Mouse (Mus musculus) kidney, postnatal 0 days (tissue): ENCODE measurements around the gene Misp. TPM values are rescaled to one million over a fixed set of nuclear protein-coding genes. Genes with fewer than 3 reads are reported as not detected.
A peak's percentile ranks its signal among the peaks of the same experiment; 100 is the strongest.

Source experiments
- ATAC-seq: fragments of 200-750 bp; cut with Nextera tagmentation; replicated peaks from 2 replicates; pipeline ENCODE4 v1.8.0; 2017; ENCODE audit warnings: low read depth, moderate number of reproducible peaks, moderate TSS enrichment, moderate library complexity; ENCODE audit not compliant: low FRiP score
- DNase-seq: peaks from one replicate; pipeline ENCODE4 v3.0.0-alpha.2; 2016; ENCODE audit warnings: low spot score
- H3K27ac ChIP-seq: fragments of 300-500 bp; sonication (generic); 2 replicates; pipeline ENCODE4 v1.5.1; 2014; ENCODE audit warnings: mild to moderate bottlenecking
- H3K27me3 ChIP-seq: fragments of 300-500 bp; sonication (generic); 2 replicates; pipeline ENCODE4 v1.6.1; 2014; ENCODE audit warnings: low read length, mixed read lengths; ENCODE audit not compliant: insufficient read depth
- H3K36me3 ChIP-seq: fragments of 300-500 bp; sonication (generic); 2 replicates; pipeline ENCODE4 v1.6.1; 2014; ENCODE audit warnings: low read length, mixed read lengths; ENCODE audit not compliant: insufficient read depth
- H3K4me1 ChIP-seq: fragments of 300-500 bp; sonication (generic); replicated peaks from 2 replicates; pipeline ENCODE4 v1.6.1; 2014; ENCODE audit warnings: antibody characterized with exemption, low read length, mixed read lengths; ENCODE audit not compliant: insufficient read depth
- H3K4me2 ChIP-seq: fragments of 300-500 bp; sonication (generic); 2 replicates; pipeline ENCODE4 v1.6.1; 2014; ENCODE audit warnings: mild to moderate bottlenecking, low read length, moderate library complexity, mixed read lengths
- H3K4me3 ChIP-seq: fragments of 300-500 bp; sonication (generic); replicated peaks from 2 replicates; pipeline ENCODE4 v1.5.1; 2014; ENCODE audit warnings: low read depth, low read length
- H3K9ac ChIP-seq: fragments of 300-500 bp; sonication (generic); 2 replicates; pipeline ENCODE4 v1.6.1; 2014; ENCODE audit warnings: low read depth, low read length
- H3K9me3 ChIP-seq: fragments of 300-500 bp; sonication (generic); replicated peaks from 2 replicates; pipeline ENCODE4 v1.6.1; 2016; ENCODE audit warnings: low read length, inconsistent platforms, mixed read lengths
- CTCF ChIP-seq: IDR thresholded peaks from 2 replicates; pipeline ENCODE4 v1.5.1; 2016; ENCODE audit warnings: antibody characterized with exemption, low read depth, mild to moderate bottlenecking, moderate library complexity
- WGBS: fragments of 180-500 bp; shearing (Covaris S2); extraction: QIAGEN DNeasy Blood & Tissue Kit; methylation state at CpG from one replicate; pipeline ENCODE4 v1.1.7; 2014; 5-methylcytosine and 5-hydroxymethylcytosine counted together
- polyA plus RNA-seq: library from polyadenylated mRNA; unstranded; fragments of >200 nt; fragmentation: Nextera tagmentation; extraction: Ambion mirVana; gene quantifications from 2 replicates; pipeline ENCODE4 v1.2.1, GENCODE M21; 2015

Misp gene
- polyA plus RNA-seq, 1 experiment from 2014 or later, result 24.8 TPM

DNA sequence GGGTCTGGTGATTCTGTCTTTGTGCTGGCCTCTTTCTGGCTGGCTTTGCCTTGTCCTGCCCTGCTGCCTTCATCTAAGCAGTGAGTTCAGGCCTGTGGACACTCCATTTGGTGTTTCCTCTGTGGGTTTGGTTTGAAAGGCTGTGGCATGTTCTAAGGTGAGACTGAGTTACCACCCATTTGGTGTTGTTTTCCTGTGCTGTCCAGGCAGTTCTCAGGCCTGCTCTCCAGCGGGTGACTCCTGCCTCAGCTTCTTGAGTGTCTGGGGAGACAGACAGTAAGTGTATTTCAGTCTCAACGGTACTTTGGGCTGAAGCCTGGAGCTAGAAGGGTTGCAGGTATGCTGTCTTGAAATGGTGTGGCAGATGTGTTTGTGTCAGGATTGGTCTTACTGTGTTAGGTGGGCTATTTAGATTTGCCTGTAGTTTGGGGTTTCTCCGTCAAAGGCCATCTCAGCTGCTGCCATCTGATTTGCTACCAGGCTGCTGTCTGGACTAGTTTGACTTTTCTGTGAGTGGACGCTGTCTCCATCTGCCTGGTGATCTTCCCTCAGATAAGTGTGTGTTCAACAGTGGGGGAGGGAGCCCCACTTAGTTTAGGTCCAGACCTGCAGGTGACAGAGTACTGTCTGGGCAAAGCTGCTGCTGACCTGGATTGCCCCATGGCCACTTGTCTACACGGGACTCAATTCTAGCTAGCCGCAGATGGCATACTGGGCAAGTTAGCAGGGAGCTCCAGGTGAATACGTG is 36.1 kb downstream of the Misp start:
- peak overlapping the region; percentile 32 for H3K27ac ChIP-seq
- H3K4me3 ChIP-seq, result peak overlapping the region; percentile 96
- H3K9me3 ChIP-seq, result no peaks in the 10 kb centered on the region
- no peak for DNase-seq
- no peaks in the 10 kb centered on the region for H3K27me3 ChIP-seq
- no peak for TF ChIP-seq CTCF
- peak overlapping the region; percentile 91 for H3K4me2 ChIP-seq
- ATAC-seq, result no peak
- H3K36me3 ChIP-seq, result peaks cover 34% of the 10 kb centered on the region
- WGBS, result 9% methylated on average over 7 of the region's 7 CpGs
- H3K4me1 ChIP-seq, result peaks cover 52% of the 10 kb centered on the region
- H3K9ac ChIP-seq, result peak overlapping the region; percentile 99

- peak overlapping the region; percentile 96 for H3K4me3 ChIP-seq
- peak overlapping the region; percentile 32; the same call in 1 of the 2 replicates for H3K27ac ChIP-seq
- peaks cover 40% of the 10 kb centered on the region for H3K36me3 ChIP-seq
- TF ChIP-seq CTCF, result no peak
- peak; percentile 81 for DNase-seq
- H3K9ac ChIP-seq, result peak overlapping the region; percentile 99
- H3K4me2 ChIP-seq, result peak overlapping the region; percentile 91
- WGBS, result 1% methylated on average over 4 of the region's 4 CpGs
- ATAC-seq, result no peak
- H3K4me1 ChIP-seq, result peaks cover 48% of the 10 kb centered on the region
- H3K9me3 ChIP-seq, result no peaks in the 10 kb centered on the region
- H3K27me3 ChIP-seq, result no peaks in the 10 kb centered on the region
Observed at GRCm38 (mm10) chr10:79857452-79857811, 36.6 kb downstream of the Misp start.

GRCm38 (mm10) chr10:79857894-79858293 is 37.1 kb downstream of the Misp start:
- ATAC-seq, result no peak
- H3K4me2 ChIP-seq, result peak overlapping the region; percentile 91
- 59% methylated on average over 2 of the region's 2 CpGs for WGBS
- peak overlapping the region; percentile 96 for H3K4me3 ChIP-seq
- peaks cover 44% of the 10 kb centered on the region for H3K36me3 ChIP-seq
- peaks cover 43% of the 10 kb centered on the region for H3K4me1 ChIP-seq
- no peaks in the 10 kb centered on the region for H3K27me3 ChIP-seq
- no peak overlapping the region for H3K9ac ChIP-seq
- H3K9me3 ChIP-seq, result no peaks in the 10 kb centered on the region
- no peak for TF ChIP-seq CTCF
- 0 out of 2 replicates have a peak overlapping the region, but pooled peaks have one; percentile 2 for H3K27ac ChIP-seq
- DNase-seq, result no peak

DNA sequence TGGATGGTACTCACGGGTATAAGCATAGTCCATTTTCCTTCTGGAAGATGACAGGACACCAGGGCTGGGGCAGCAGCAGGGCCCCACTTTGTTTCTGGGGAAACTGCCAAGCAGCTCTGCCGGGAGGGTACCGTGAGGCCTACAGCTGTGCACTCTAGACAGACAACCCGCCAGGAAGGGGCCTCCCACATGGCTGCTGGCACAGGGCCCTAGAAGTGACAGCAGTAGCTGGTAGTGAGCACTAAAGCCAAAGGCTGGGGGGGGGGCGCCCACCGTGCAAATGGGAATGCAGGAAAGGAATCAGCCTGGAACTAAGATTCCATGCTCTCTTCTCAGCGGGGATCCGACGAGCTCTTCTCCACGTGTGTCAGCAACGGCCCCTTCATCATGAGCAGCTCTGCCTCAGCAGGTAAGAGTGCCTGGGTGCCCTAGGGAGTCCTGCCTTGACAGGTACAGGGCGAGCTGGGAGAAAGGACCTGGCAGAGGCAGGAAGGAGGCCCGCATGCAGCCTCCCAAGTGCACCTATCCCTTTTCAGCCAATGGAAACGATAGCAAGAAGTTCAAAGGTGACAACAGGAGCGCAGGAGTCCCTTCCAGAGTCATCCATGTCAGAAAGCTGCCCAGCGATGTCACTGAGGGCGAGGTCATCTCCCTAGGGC is 37.8 kb downstream of the Misp start:
- no peaks in the 10 kb centered on the region for H3K9me3 ChIP-seq
- no peaks in the 10 kb centered on the region for H3K27me3 ChIP-seq
- H3K4me3 ChIP-seq, result peak overlapping the region; percentile 96; the same call in 1 of the 2 replicates
- WGBS, result 33% methylated on average over 17 of the region's 17 CpGs
- H3K4me1 ChIP-seq, result peaks cover 39% of the 10 kb centered on the region
- peaks cover 47% of the 10 kb centered on the region for H3K36me3 ChIP-seq
- ATAC-seq (no peak), DNase-seq (no peak)
- 0 out of 2 replicates have a peak overlapping the region, but pooled peaks have one; percentile 27 for H3K9ac ChIP-seq
- TF ChIP-seq CTCF, result no peak
- H3K27ac ChIP-seq, result 0 out of 2 replicates have a peak overlapping the region, but pooled peaks have one; percentile 2
- H3K4me2 ChIP-seq, result peak overlapping the region; percentile 91

- Histone ChIP-seq H3K9ac (no peak overlapping the region), H3K4me1 (peaks cover 39% of the 10 kb centered on the region), H3K36me3 (peaks cover 48% of the 10 kb centered on the region), H3K4me3 (no peak overlapping the region), H3K27ac (peak overlapping the region; percentile 25; the same call in 1 of the 2 replicates), H3K27me3 (no peaks in the 10 kb centered on the region), H3K4me2 (no peak overlapping the region), H3K9me3 (no peaks in the 10 kb centered on the region)
- DNase-seq, result no peak
- ATAC-seq, result no peak
- WGBS, result 56% methylated on average over 11 of the region's 11 CpGs
- no peak for TF ChIP-seq CTCF
Observed at GRCm38 (mm10) chr10:79859116-79859515, 38.3 kb downstream of the Misp start.

- no peaks in the 10 kb centered on the region for H3K27me3 ChIP-seq
- H3K4me1 ChIP-seq, result peaks cover 39% of the 10 kb centered on the region
- H3K9me3 ChIP-seq, result no peaks in the 10 kb centered on the region
- TF ChIP-seq CTCF, result no peak
- H3K27ac ChIP-seq, result peak overlapping the region; percentile 36; the same call in 1 of the 2 replicates
- H3K4me3 ChIP-seq, result no peak overlapping the region
- ATAC-seq (no peak), DNase-seq (no peak)
- WGBS, result 81% methylated on average over 26 of the region's 26 CpGs
- no peak overlapping the region for H3K9ac ChIP-seq
- H3K4me2 ChIP-seq, result no peak overlapping the region
- H3K36me3 ChIP-seq, result peaks cover 56% of the 10 kb centered on the region
Observed at GRCm38 (mm10) chr10:79860079-79860911, 39.5 kb downstream of the Misp start.
